23 mouse cellular contexts compared by ENCODE assay signal in the genomic region with DNA sequence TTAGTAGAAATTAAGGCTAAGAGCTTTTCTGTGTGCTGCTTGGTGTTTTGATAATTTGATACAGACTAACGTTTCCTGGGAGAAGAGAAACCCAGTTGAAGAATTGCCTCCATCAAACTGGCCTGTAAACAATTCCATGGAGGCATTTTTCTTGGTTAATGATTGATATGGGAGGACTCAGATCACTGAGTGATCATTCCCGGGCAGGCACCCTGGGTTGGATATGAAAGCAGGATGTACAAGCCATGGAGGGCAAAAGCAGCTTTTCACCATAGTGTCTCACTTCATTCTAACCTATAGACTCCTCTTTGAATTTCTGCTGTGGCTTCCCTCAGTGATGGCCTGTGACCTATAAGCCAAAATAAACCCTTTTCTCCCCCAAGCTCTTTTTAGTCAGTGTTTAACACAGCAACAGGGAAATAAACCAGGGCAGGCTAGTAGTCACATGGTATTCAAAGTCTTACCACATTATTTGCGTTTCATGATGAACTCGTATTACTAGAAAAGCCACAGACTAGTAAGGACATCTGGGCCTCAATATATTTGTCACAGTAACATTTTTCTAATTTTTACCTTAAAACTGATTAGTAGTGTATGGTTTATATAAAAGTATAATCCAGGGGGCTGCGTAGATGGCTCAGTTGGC. TPM values are rescaled to one million over a fixed set of nuclear protein-coding genes. Genes with fewer than 3 reads are reported as not detected.
DNase-seq lines count a peak whose midpoint lies in the region; ATAC-seq and TF ChIP-seq lines count a peak whose summit lies in the region.
"Had no signal": no experiment of that assay in that cellular context is flagged by ENCODE, and none has a peak within 500 bp of the region (broad histone marks: within the 10 kb centered on the region; RNA-seq: fewer than 3 reads in every experiment).

No protein-coding gene starts in this region.

- H3K4me1 ChIP-seq in kidney, embryonic 16.5 days (ENCODE audit: insufficient read depth, low read length), result no peaks in the 10 kb centered on the region
- H3K4me1 ChIP-seq in kidney, embryonic 14.5 days (ENCODE audit: control insufficient read depth, insufficient read depth, low read length), result no peaks in the 10 kb centered on the region
- peaks cover 4 to 12% of the 10 kb centered on the region in 2 experiments; a peak in 1 of 4 replicates for H3K4me1 ChIP-seq in CH12.LX (ENCODE audit: control insufficient read depth in 1 of 2, insufficient read depth in 2 of 2)
- H3K4me1 ChIP-seq: embryonic facial prominence, embryonic 13.5 days; forebrain, embryonic 12.5 days; heart, embryonic 10.5 days had no signal

- no peaks in the 10 kb centered on the region for H3K79me2 ChIP-seq in CH12.LX (replicated peaks; ENCODE audit: control insufficient read depth, extremely low read depth, insufficient read depth, poor library complexity, severe bottlenecking)

- no peak overlapping the region for H3K9ac ChIP-seq in kidney, embryonic 16.5 days (replicated peaks; ENCODE audit: low read length)
- H3K9ac ChIP-seq in kidney, embryonic 14.5 days (ENCODE audit: low read depth, low read length), result no peak overlapping the region
- no peak overlapping the region for H3K9ac ChIP-seq in CH12.LX (ENCODE audit: insufficient read depth, low read depth)
- H3K9ac ChIP-seq: embryonic facial prominence, embryonic 13.5 days; forebrain, embryonic 12.5 days had no signal

- no peak overlapping the region for H3K27ac ChIP-seq in kidney, embryonic 16.5 days (ENCODE audit: low read length)
- no peak overlapping the region for H3K27ac ChIP-seq in kidney, embryonic 14.5 days (ENCODE audit: low read depth, low read length)
- H3K27ac ChIP-seq in CH12.LX (ENCODE audit: insufficient read depth, low read depth), result no peak overlapping the region
- H3K27ac ChIP-seq: embryonic facial prominence, embryonic 13.5 days; forebrain, embryonic 12.5 days; heart, embryonic 10.5 days had no signal

- in situ Hi-C loops in CH12.LX (cut with MboI; ENCODE audit: low pct_ligation_motif_present, low pct_unique_long_range_greater_than_20kb, low sequenced_read_pairs), result no loop called here

- peak; percentile 12 for DNase-seq in kidney, adult 11 months
- peak; percentile 6 for DNase-seq in kidney, postnatal 10 days
- peak; percentile 32 for DNase-seq in CH12.LX (ENCODE audit: extremely low read depth)
- peak; percentile 14 to 54 for DNase-seq in kidney, postnatal 25 days
- no peak for DNase-seq in left cerebral cortex, adult 9 months (ENCODE audit: low spot score in 2 of 2)
- DNase-seq: adrenal gland, adult 2 months; adrenal gland, postnatal 25 days; cerebellum, adult 18-20 months; cerebellum, adult 9-11 months; cerebellum, postnatal 36 days; gastrocnemius, postnatal 10 days; heart, adult 18-20 months; heart, postnatal 10 days had no signal

- H3K4me2 ChIP-seq in kidney, embryonic 16.5 days (replicated peaks; ENCODE audit: low read depth, low read length), result no peak overlapping the region
- H3K4me2 ChIP-seq in kidney, embryonic 14.5 days (replicated peaks; ENCODE audit: low read depth, low read length), result no peak overlapping the region
- H3K4me2 ChIP-seq in CH12.LX (ENCODE audit: insufficient read depth, low read depth, poor library complexity, severe bottlenecking), result peak overlapping the region; percentile 29; the same call in 1 of the 2 replicates
- H3K4me2 ChIP-seq: embryonic facial prominence, embryonic 13.5 days; forebrain, embryonic 12.5 days had no signal

- dilution Hi-C loops in CH12.LX (cut with MboI; ENCODE audit: extremely low pct_ligation_motif_present, extremely low pct_unique_long_range_greater_than_20kb, low sequenced_read_pairs), result no loop called here

- TF ChIP-seq EP300 in CH12.LX (IDR thresholded peaks at IDR 0.05; ENCODE audit: low read length), result no peak

- TF ChIP-seq POLR2A in CH12.LX (IDR thresholded peaks at IDR 0.05; ENCODE audit: low read depth, low read length), result no peak

- H3K36me3 ChIP-seq in kidney, embryonic 16.5 days (ENCODE audit: insufficient read depth, low read length), result no peaks in the 10 kb centered on the region
- H3K36me3 ChIP-seq in kidney, embryonic 14.5 days (ENCODE audit: control insufficient read depth, insufficient read depth, low read length), result no peaks in the 10 kb centered on the region
- H3K36me3 ChIP-seq in CH12.LX (replicated peaks in 1 of 2; ENCODE audit: control insufficient read depth in 1 of 2, insufficient read depth in 1 of 2, low read length in 1 of 2), result no peaks in the 10 kb centered on the region
- H3K36me3 ChIP-seq: embryonic facial prominence, embryonic 13.5 days; forebrain, embryonic 12.5 days; heart, embryonic 10.5 days had no signal

- no peak for TF ChIP-seq RAD21 in CH12.LX (IDR thresholded peaks at IDR 0.05; ENCODE audit: low read depth, low read length)

- TF ChIP-seq CTCF in CH12.LX (conservative IDR thresholded peaks at IDR 0.05 in 1 of 2, IDR thresholded peaks at IDR 0.05 in 1 of 2; ENCODE audit: low read depth in 2 of 2, low read length in 2 of 2), result no peak

- WGBS in kidney, embryonic 16.5 days, result 70% methylated on average over 5 of the region's 5 CpGs
- WGBS in kidney, embryonic 14.5 days, result 76% methylated on average over 5 of the region's 5 CpGs

- H3K27me3 ChIP-seq in kidney, embryonic 16.5 days (ENCODE audit: insufficient read depth, low read length), result peaks cover 6% of the 10 kb centered on the region; the same call in 1 of the 2 replicates
- no peaks in the 10 kb centered on the region for H3K27me3 ChIP-seq in kidney, embryonic 14.5 days (ENCODE audit: control insufficient read depth, insufficient read depth, low read length)
- H3K27me3 ChIP-seq in CH12.LX (replicated peaks), result no peaks in the 10 kb centered on the region

- ATAC-seq in kidney, embryonic 16.5 days (ENCODE audit: low FRiP score, low TSS enrichment), result no peak
- no peak for ATAC-seq in kidney, embryonic 14.5 days (ENCODE audit: low FRiP score, low TSS enrichment)
- ATAC-seq: forebrain, embryonic 16.5 days had no signal

- H3K9me3 ChIP-seq in kidney, embryonic 16.5 days (ENCODE audit: low read length), result no peaks in the 10 kb centered on the region
- H3K9me3 ChIP-seq in kidney, embryonic 14.5 days (ENCODE audit: control insufficient read depth, low read length), result no peaks in the 10 kb centered on the region
- no peaks in the 10 kb centered on the region for H3K9me3 ChIP-seq in CH12.LX (replicated peaks; ENCODE audit: low read length)
- H3K9me3 ChIP-seq: embryonic facial prominence, embryonic 13.5 days; forebrain, embryonic 12.5 days; heart, embryonic 10.5 days had no signal

- H3K4me3 ChIP-seq in kidney, embryonic 16.5 days (ENCODE audit: low read length), result no peak overlapping the region
- H3K4me3 ChIP-seq in kidney, embryonic 14.5 days (ENCODE audit: low read length), result no peak overlapping the region
- H3K4me3 ChIP-seq in CH12.LX (replicated peaks in 1 of 3; ENCODE audit: low read depth in 2 of 3, low read length in 2 of 3, poor library complexity in 1 of 3), result no peak overlapping the region
- H3K4me3 ChIP-seq: embryonic facial prominence, embryonic 13.5 days; forebrain, embryonic 12.5 days; heart, embryonic 10.5 days had no signal

TF ChIP-seq in CH12.LX, 34 proteins besides CTCF, POLR2A, EP300 and RAD21:
- TF ChIP-seq BHLHE40 (IDR thresholded peaks at IDR 0.05; ENCODE audit: low read depth, low read length) (peak; percentile 41; the same call in 1 of the 2 replicates), TBP (conservative IDR thresholded peaks at IDR 0.05; ENCODE audit: low read depth, low read length) (no peak)

RNA-seq across cellular contexts. Expression of gene Nxt2, which starts 19.2 kb away (rescaled TPM):
- polyA plus RNA-seq in kidney, embryonic 16.5 days (2015; fragmentation: Nextera tagmentation; extraction: Ambion mirVana), result 24.4 and 26.7 TPM in 2 replicates
- 23.3 and 25.2 TPM in 2 replicates for polyA plus RNA-seq in kidney, embryonic 14.5 days (2014; fragmentation: Nextera tagmentation; extraction: Ambion mirVana)
- total RNA-seq in CH12.LX (2012; rRNA removed) (2.3 and 3.0 TPM in 2 replicates), CH12.LX (2014; rRNA removed) (21.8 and 22.8 TPM in 2 replicates)
- 16.9 and 18.0 TPM in 2 replicates for polyA plus RNA-seq in CH12.LX (2012; ENCODE audit: insufficient read length, low read depth)

RNA-seq across cellular contexts. Expression of gene Gucy2f, which starts 49.1 kb away (rescaled TPM):
- polyA plus RNA-seq in kidney, embryonic 16.5 days (2015; fragmentation: Nextera tagmentation; extraction: Ambion mirVana), result not detected in 2 replicates
- not detected in 2 replicates for polyA plus RNA-seq in kidney, embryonic 14.5 days (2014; fragmentation: Nextera tagmentation; extraction: Ambion mirVana)
- total RNA-seq in CH12.LX (2012; rRNA removed), result not detected in 2 replicates
- total RNA-seq in CH12.LX (2014; rRNA removed), result not detected in 2 replicates
- not detected in 2 replicates for polyA plus RNA-seq in CH12.LX (2012; ENCODE audit: insufficient read length, low read depth)
- total RNA-seq: adrenal gland, adult 2 months; adrenal gland, postnatal 25 days; ES-E14; gastrocnemius, postnatal 10 days; heart, adult 18-20 months; heart, postnatal 10 days; hematopoietic stem cell, adult 5-6 weeks had no signal
- polyA plus RNA-seq: adrenal gland, adult 2 months; C2C12; embryonic facial prominence, embryonic 13.5 days; heart, embryonic 10.5 days; heart, embryonic 14.5 days had no signal

Comparison
In these comparisons a context has a peak if more than half of its experiments do, and no peak if none do; other contexts are left out.
1. DNase-seq: peak in kidney, adult 11 months (single experiment), kidney, postnatal 10 days (single experiment), CH12.LX (single experiment) and kidney, postnatal 25 days (2 of 2); none in left cerebral cortex, adult 9 months (0 of 2).